Mouse (Mus musculus): ENCODE data around the gene Armc8. TPM values are rescaled to one million over a fixed set of nuclear protein-coding genes. Genes with fewer than 3 reads are reported as not detected.
A peak's percentile ranks its signal among the peaks of the same experiment; 100 is the strongest.

Armc8 gene
- total RNA-seq, 2 experiments from 2014 or later = 22.6 to 24.1 TPM

- DNase-seq (ENCODE audit: low spot score) = no peak
These were observed 36.8 kb downstream of the Armc8 start for GRCm38 (mm10) chr9:99531865-99532264.

DNA sequence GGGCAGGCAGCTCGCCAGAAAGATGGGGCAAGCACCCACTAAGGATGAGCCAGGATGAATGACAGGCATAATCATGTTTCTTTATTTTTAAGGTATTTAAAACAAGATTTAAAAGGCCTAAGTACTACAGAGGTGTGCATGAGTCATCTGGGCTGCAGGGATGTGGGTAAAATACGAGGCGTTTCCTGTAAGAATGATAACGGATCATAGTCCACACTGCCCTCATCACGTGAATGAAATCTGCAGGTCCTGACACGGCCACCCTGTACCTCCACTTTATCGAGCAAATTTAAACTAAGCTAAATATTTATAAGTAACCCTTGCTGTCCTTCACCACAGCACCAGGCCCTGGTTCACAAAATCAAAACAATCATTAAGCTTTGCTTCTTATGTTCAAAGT lies 62.8 kb downstream of the Armc8 start:
- DNase-seq (ENCODE audit: low spot score) = no peak

DNA sequence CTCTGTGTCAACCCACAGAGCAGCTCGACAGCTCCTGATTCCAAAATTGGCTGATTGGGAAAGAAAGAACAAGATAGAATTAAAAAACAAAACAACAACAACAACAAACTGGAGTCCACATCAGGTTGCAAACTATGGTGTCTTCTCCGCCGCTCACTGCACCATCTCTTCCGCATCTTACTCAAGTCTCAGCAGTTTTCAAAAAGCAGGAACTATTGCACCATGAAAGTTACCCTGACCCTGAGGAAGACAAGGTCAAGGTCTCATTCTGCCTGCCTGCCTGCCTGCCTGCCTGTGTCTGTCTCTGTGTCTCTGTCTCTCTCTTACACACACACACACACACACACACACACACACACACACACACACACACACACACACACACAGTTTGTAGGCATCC lies 69.4 kb downstream of the Armc8 start:
- no peak for DNase-seq (ENCODE audit: low spot score)

GRCm38 (mm10) chr9:99492634-99493200 lies 76.0 kb downstream of the Armc8 start:
- no peak for DNase-seq (ENCODE audit: low spot score)

GRCm38 (mm10) chr9:99491050-99491449 lies 77.6 kb downstream of the Armc8 start:
- no peak for DNase-seq (ENCODE audit: low spot score)

GRCm38 (mm10) chr9:99487841-99488240 lies 80.9 kb downstream of the Armc8 start:
- DNase-seq (ENCODE audit: low spot score) = no peak

GRCm38 (mm10) chr9:99487126-99487695 lies 81.5 kb downstream of the Armc8 start:
- DNase-seq (ENCODE audit: low spot score) = no peak

- no peak for DNase-seq (ENCODE audit: low spot score)
These were observed 83.6 kb downstream of the Armc8 start for GRCm38 (mm10) chr9:99485144-99485543.

DNA sequence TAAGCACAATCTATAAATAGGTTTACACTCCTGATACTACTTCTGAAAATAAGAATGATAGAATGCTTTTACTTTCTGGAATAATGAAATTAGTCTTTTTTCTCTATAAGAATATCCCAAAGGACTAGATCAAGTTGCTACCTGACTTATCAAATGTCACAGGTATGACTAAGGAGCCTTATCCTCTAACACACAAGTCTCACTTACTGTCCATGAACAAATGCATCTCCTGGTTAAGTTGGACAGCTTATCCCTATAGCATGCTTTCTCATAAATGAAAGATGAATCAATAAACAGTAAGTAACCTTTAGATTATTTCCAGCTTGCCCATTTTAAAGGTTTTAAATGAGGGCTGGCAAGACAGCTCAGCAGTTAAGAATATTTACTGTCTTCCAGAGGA lies 84.1 kb downstream of the Armc8 start:
- no peak for DNase-seq (ENCODE audit: low spot score)

DNA sequence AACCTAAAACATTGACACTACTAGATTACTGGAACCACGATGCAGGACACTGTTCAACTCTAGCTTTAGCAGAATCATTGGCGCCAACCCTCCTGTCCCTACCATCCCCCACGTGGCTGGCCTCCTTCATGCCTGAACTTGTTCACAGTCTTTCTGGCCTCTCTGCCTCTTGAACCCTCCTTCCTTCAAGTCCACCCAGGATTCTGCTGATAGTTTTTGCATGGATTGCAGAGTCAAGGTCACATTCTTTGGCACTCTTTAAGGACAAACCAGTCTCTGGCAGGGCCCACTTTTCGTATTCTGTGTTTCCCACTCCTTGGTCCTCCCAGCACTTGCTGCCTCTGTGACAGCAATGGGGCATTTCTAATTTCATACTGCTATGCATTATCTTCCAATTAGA lies 85.5 kb downstream of the Armc8 start:
- no peak for DNase-seq (ENCODE audit: low spot score)

- no peak for DNase-seq (ENCODE audit: low spot score)
These were observed 87.9 kb downstream of the Armc8 start for GRCm38 (mm10) chr9:99480764-99481163.

GRCm38 (mm10) chr9:99479181-99479711 lies 89.5 kb downstream of the Armc8 start:
- no peak for DNase-seq (ENCODE audit: low spot score)

GRCm38 (mm10) chr9:99471334-99471733 lies 97.4 kb downstream of the Armc8 start:
- DNase-seq (ENCODE audit: low spot score) = no peak

DNA sequence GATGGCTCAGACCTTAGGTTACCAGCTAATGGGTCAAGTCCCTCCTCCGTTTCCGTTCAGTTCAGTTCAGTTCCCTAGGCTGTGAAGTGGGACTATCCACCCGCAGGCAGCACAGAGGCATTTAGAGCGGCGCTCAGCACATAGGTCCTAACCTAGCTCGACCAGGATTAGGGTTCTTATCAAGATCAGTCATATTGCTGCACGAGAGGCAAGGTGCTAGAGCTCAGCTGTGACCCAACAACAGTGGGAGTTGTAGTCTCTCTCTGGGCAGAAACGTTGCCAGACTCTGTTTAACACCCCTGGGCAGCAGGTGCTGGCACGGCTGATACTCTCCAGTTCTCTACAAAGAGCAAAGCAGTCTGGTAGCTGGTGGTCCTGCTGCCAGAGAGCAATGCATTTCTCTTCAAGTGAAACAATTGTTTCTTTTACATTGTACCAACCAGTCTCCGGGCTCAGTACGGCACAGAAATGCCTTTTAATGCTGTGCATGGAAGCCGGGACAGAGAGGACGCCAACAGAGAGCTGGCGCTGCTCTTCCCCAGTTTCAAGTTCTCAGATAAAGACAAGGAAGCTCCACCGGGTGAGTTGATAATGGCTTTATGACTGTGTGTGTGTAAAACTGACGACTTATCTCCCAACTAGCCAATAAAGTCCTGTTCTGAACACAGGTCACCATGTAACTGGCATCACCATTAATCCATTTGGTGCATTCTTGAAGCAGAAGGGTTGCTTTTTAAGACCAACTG lies 98.2 kb downstream of the Armc8 start:
- no peak for DNase-seq (ENCODE audit: low spot score)

- DNase-seq (ENCODE audit: low spot score) = peak; percentile 7
These were observed 98.9 kb downstream of the Armc8 start for GRCm38 (mm10) chr9:99469681-99470273.

GRCm38 (mm10) chr9:99468572-99468971 lies 100.1 kb downstream of the Armc8 start:
- DNase-seq (ENCODE audit: low spot score) = no peak

DNA sequence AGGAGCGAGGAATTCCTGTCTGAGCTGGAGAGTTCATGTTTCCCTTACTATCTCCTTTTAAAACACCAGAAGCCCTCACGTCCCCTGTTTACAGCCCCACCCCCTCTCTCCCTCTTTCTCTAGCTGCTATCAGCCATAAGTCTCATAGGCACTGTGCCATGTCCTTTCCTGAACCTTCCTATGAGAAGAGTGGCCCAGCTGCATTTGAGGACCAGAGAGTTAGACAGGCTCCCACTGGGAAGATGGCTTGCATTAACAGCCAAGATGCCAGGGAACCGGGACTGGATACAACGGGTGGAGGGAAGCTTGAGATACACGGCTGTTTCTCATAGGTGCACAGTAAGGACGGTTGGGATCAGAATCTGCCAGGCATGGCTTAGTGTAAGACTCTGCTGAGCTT lies 103.8 kb downstream of the Armc8 start:
- DNase-seq (ENCODE audit: low spot score) = no peak

DNA sequence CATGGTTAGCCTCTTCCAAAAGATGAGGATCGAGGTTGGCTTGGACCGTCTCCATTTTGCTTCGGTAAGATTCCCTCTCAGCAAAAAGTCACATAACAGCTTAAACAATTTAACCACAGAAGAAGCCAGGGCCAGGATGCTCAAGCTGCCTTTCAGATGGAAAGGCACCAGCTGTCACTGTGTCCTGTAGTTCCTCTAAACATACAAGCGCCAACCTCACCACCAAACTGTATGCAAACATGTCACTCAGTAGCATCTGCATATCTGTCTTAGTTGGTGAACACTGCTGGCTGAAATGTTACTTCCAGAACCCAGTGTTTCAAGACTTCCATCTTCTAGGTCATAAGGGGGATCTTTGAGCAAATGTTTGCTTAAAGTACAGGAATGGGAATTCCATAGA lies 109.0 kb downstream of the Armc8 start:
- DNase-seq (ENCODE audit: low spot score) = no peak

DNA sequence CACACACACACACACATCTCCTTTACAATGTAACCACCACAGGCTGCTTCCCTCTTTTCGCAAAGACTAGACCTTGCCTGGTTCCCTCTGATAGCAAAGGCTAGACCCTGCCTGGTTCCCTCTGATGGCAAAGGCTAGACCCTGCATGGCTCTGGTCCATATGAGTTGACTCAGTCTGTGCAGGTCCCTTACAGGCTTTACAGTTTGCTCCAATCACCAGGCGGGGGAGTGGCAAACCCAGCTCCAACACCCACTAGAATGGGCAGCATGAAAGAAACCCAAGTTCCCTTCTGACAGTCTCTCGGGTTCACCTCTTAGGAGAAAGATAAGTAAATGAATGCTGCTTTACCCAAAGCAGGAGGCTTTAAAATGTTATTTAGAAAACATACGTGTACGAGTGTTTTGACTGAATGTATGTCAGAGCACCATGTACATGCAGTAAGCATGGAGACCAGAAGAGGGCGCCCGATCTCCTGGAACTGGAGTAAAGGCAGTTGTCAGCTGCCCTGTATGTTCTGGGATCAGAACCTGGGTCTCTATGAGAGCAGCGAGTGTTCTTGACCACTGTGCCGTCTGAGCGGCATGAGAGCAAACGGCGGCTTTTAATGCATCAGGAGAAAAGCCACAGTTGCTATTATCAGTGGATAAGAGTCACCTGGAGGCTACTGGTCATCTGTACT lies 110.0 kb downstream of the Armc8 start:
- peak; percentile 52 for DNase-seq (ENCODE audit: low spot score)

- no peak for DNase-seq (ENCODE audit: low spot score)
These were observed 114.5 kb downstream of the Armc8 start for GRCm38 (mm10) chr9:99454211-99454610.

- DNase-seq (ENCODE audit: low spot score) = no peak
These were observed 117.5 kb downstream of the Armc8 start, which contains the start of gene Nme9 for GRCm38 (mm10) chr9:99451161-99451560. Nme9 (plus strand) TSS chr9:99451475.
